Mouse (Mus musculus): ENCODE measurements at regions not wholly inside any gene's neighbourhood (a gene's known extent, or its start where the extent isn't known, plus 50 kb on each side); places are given as distances from the start of the nearest gene placed in this dataset.

DNA sequence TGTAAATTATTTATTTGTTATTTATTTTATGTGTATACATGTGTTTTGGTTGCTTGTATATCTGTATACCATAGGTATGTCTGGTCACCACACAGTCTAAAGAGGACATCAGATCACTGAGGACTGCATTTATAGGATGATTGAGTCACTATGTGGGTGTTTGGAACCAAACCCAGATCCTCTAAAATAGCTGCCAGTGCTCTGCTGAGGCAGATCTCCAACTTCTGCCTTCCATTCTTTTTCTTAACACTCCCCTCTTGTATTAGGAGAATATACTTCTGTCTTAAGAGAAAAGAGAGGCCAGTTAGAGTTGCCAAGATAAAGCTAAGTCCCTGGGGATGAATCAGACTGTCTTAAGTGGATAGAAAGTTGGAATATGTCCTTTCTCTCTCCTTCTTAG lies 424.2 kb downstream of the Cntn6 start:
- no peak for DNase-seq

DNA sequence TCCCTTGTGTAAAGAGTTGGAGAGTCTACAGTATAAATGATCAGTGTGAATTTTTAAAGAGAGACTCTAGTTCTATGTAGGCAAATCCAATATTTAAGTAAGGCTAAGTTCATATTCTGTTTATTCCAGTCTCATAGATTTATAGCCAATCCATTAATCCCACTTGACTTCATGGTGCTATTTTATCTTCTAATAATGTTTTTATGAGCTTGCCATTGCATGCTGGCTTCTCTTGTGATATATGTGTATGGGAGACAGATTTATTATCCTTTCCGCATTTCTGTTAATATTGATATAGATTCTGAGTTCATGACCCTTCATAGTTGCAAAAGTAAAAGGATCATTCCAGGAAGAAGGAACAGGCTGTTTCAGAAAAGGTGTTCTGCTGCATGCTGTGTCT lies 430.0 kb downstream of the Cntn6 start:
- no peak for DNase-seq

DNA sequence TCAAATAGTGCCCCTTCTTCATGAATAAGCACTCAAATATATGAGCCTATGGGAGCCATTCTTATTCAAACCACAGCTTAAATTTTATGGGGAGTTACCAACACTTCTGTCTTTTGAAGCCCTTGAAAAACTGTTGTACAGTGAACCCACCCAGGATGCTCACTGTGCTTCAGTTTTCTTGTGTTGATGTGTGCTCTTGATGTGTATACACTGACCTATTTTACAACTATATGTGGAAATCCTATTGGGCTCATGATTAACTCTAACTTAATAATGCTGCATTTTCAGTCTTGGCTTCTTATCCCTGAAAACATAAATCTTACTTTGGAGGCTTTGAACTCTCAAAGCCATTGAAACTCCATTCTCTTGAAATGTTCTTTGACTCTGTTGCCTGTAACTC lies 433.5 kb downstream of the Cntn6 start:
- DNase-seq = no peak

DNA sequence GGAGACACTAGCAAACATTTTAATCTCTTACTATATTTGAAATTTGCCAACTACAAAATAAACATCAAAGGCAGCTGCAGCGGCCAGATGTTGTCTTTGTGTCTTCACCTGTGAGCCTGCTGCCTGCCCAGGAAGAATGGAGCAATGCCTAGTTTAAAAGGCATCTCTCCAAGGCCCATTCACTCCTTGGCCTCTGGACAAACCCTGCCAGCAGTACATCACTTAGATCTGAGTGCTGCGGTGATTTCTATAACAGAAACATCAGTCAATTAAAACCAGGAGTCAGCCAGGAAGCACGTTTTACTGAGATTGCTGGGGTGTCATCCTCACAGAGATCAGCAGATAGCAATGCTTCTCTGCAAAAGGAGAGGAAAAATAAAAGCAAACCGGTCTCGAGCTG lies 437.7 kb downstream of the Cntn6 start:
- no peak for DNase-seq

DNA sequence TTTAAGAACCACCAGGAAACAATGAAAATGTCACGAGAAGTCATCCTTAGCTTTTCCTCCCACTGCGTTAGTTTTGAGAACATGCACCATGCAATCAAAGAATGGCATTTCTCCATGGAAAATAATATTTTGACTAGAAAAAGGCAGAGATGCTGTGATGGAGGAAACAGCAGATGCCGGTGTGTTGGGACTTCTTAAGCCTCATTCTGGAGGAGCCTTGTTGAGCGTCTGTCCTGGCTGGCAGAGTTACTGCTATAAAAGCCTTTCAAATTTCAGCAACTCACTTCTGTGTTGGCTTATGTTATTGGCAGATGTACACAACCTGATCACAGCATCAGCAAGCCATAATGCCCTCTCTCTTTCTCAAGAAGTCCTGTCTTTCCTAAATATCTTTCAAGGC lies 439.6 kb downstream of the Cntn6 start:
- DNase-seq = no peak

DNA sequence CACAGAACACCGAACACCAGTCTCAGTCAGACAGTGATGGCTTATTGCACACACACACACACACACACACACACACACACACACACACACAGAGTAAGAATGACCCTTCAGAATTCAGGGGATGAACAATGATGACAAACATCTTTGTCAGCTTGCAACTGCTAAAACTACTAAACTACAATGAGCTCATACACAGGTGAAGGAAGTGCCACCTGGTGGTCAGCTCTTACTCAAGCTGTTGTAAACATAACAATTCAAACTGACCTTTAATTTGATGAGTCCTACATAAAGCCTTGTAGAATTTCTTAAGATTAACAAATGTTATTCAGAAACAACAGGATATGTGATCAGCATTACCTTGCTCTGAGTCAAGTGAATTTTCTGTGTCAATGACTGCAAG lies 446.5 kb downstream of the Cntn6 start:
- DNase-seq = peak; percentile 18

DNA sequence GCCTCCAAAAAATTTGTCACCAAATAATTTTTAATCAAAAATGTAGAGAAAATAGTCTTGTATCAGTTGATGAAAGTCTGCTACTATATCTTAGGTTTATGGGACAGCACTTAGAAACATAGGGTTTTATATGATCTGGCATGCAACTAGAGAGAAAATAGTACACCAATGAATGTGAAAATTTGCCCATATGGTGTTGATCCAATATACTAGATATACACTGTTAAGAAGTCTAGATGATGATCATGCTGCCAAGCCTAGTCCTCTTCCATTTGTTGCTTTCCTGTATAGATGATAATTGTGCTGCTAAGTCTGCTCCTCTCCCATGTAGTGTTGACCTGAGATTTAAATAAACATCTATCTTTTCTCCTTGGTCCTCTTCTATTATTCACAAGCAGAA lies 481.9 kb downstream of the Cntn6 start:
- no peak for DNase-seq

DNA sequence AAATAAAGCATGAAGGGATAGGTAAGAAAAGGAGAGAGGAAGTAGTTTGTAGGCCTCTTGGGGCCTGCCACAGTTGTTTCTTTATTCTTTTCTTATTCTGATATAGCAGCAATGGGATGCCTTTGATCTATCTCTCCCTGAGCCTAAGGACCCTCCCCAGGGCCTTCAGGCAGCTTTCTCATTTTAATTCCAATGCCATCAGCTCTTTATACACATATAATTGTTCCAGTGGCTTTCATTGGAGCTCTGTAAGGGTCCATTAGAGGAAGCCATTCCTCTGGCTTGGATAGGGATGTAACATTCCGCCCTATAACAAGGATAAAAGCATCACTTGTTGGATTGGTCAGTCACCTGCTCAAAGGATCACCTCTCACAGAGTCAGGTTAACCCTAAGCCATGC lies 491.6 kb downstream of the Cntn6 start:
- DNase-seq = no peak

DNA sequence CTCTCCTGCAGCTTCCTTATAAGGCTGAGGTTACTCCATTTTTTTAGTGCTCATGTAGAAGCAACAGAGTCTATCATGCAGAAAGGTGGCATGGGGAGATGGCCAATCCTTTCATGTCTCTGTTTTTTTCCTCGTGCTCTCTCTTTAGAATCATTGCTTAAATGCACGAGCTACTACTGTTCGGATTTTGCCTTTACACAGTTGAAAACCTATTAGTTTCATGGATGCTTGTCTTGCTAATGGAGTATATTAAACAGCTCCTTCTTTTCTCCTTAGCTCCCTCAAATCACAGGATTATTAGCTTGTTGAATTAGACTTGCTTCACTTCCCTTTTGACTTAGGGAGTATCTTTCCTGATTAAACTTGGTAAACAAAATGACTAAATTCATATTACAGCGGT lies 497.3 kb downstream of the Cntn6 start:
- no peak for DNase-seq

DNA sequence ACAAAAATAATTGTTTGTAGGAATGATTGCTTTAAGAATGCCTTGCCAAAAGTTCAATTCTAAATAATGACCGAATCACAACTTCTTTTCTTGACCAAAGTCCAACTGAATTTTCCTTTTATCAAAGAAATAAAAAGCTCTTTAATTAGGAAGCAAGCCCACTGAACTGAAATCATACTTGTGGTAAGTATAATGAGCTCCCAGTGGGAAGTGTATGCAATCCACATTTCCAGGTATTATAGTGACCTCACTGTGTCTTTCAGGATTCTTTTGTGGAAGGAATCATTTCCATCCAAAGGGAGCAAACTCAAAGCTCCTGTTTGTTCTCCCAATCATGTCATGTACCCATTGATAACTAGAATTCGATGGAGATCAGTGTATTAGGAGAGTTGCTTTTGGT lies 497.8 kb downstream of the Cntn6 start:
- no peak for DNase-seq

DNA sequence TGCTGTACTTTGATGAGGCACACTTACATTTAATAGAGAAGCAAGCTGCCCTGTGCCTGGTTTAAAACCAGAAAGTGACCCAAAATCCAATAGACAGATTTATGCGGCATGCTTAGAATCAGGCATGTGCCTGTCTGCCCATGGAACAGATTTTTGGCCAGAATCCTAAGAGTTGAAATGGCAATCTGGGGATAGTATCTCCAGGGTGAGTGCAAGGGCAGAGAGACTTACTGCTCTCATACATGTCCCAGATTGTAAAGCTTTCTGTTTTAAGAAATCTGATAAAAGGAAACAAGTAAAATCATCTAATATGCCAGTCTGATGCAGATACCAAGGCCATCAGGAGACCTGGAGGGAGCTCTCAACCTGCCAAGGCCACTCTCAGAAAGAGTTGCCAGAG lies 507.0 kb downstream of the Cntn6 start:
- DNase-seq = peak; percentile 13

DNA sequence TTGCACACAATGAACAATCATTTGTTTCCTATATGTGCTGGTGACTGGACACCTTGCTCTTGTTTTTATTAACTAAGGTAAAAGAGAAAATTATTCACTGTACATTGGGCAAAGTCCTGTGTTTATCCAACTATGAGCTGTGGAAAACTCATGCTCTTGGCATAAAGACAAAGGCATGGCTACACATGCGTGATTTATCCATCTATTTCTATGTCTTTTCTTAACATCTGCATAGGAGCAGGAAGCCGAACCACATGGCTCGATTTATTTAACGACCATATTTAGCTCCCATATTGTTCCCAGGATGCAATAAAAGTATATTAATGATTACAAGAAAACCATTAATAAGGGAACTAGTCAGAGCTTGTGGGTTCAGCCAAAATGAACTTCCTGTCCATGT lies 528.1 kb downstream of the Cntn6 start:
- no peak for DNase-seq

DNA sequence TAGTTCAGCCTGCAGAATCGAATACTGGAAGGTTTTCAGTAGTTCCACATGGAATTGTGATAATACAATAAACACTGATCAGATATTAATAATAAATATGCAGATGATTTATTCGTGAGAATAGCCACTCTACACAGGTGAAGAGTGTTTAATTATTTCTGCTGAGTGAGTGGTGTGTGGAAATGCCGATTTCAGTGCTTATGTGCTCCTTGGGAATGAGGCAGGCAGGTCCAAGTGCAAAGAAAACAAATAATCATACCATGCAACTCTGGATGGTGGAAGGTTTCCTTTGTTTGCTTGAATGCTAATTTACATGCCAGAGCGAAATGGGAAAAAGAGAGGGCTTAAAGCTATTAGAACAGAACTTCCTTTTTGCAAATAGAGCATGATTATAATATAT lies 528.6 kb downstream of the Cntn6 start:
- no peak for DNase-seq

DNA sequence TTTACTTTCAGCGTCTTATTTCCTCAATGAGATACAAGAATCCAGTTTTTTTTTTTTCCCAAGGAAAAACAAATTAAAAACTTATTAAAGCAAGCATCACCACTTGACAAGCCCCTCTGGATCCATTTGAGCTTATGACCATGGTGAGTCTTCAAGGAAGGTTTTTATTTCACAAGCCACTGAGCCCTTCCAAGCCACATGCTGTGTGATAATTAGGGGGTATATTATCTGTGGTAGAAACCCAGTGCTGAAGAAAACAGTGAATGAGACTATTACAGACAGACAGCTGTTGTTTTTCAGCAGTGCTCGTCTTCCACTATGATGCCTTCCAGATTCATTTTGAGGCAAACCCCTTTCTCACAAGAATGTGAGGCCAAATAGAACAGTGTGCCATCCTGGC lies 573.6 kb downstream of the Cntn6 start:
- DNase-seq = no peak

DNA sequence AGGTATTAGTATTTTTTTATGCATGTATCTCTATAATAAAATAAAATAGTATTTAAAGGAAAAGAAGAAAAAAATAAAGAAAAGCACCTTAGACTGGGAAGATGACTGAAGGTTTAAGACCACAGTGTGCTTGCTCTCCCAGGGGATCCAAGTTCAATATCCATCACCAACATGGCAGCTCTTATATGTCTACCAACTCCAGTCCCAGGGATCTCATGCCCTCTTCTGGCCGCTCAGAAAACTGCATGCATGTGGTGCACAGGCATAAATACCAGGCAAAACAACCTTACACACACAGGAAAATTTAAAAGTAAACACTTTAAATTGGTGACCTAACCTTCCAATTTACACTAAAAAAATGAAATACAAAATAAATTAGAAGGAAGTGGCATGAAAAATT lies 586.6 kb upstream of the Cntn4 start:
- DNase-seq = peak; percentile 3

All from cerebellum, adult 9-10 months (tissue).